Mouse (Mus musculus) gastrocnemius, postnatal 4 days (tissue): ENCODE measurements around the gene Gfi1b. TPM values are rescaled to one million over a fixed set of nuclear protein-coding genes. Genes with fewer than 3 reads are reported as not detected.

Experiments used
- DNase-seq, 2 experiments: peaks; one replicate each; pipeline ENCODE4 v3.0.0; 2021 to 2022; ENCODE audit warnings: low spot score in 2 of 2, mixed read lengths in 2 of 2
- microRNA-seq: library from miRNA; unstranded; fragments of <30 nt; microRNA quantifications from one replicate; pipeline ENCODE4 v1.2.0, GENCODE M21; 2021
- total RNA-seq, 2 experiments: library from RNA; stranded (reverse); gene quantifications; 2 replicates each; pipeline ENCODE4 v1.2.3; 2021

Gfi1b gene
- total RNA-seq, 2 experiments from 2014 or later = 0.60 TPM; not detected in 1

- no peak for DNase-seq
Observed at GRCm38 (mm10) chr2:28563303-28563702, 58.5 kb downstream of the Gfi1b start, which contains the start of gene Cel. Gene Cel, minus strand, starts transcription at chr2:28563403.

Small RNA genes within 50 kb of the gene (microRNA-seq; reads per million reads assigned to microRNA genes)
- gene Gm22824 = not detected

Other genes starting within 250 kb of the Gfi1b start
- gene Ppp1r26, start 175.2 kb downstream of the Gfi1b start, total RNA-seq = 1 to 10 TPM; 5.7 to 7.9 TPM
- gene 1700007K13Rik, start 155.7 kb downstream of the Gfi1b start, total RNA-seq = under 1 TPM in 1 of 2 experiments, not detected in 1; 0.44 TPM
- gene Mrps2, start 153.9 kb downstream of the Gfi1b start, total RNA-seq = 10 to 100 TPM; 35.6 to 39.2 TPM
- 1 to 10 TPM; 3.0 to 5.1 TPM for gene Gbgt1, start 125.1 kb downstream of the Gfi1b start, total RNA-seq
- 1 to 10 TPM; 1.7 to 2.7 TPM for gene Gm10134, start 115.9 kb downstream of the Gfi1b start, total RNA-seq
- gene Ralgds, start 108.9 kb downstream of the Gfi1b start, total RNA-seq = 10 to 100 TPM; 68.2 to 79.3 TPM
- not detected for gene Cel, start 58.6 kb downstream of the Gfi1b start, total RNA-seq
- 10 to 100 TPM; 14.8 TPM for gene Gtf3c5, start 38.2 kb downstream of the Gfi1b start, total RNA-seq
- 10 to 100 TPM; 21.9 to 22.3 TPM for gene Tsc1, start 19.2 kb upstream of the Gfi1b start, total RNA-seq
- under 1 TPM in 1 of 2 experiments, not detected in 1; 0.88 TPM for gene Spaca9, start 77.7 kb upstream of the Gfi1b start, total RNA-seq
- under 1 TPM in 1 of 2 experiments, not detected in 1; 0.23 TPM for gene Ak8, start 78.2 kb upstream of the Gfi1b start, total RNA-seq
- 10 to 100 TPM; 25.1 to 27.1 TPM for gene Gtf3c4, start 218.4 kb upstream of the Gfi1b start, total RNA-seq
- 1 to 10 TPM; 4.6 to 7.8 TPM for gene Ddx31, start 218.4 kb upstream of the Gfi1b start, total RNA-seq